Mouse (Mus musculus): Measurements from ENCODE around the gene Apol8. TPM values are rescaled to one million over a fixed set of nuclear protein-coding genes. Genes with fewer than 3 reads are reported as not detected.
"Not testable (repeated sequence)": the region's sequence is repeated elsewhere in the genome, so short reads cannot be mapped to it uniquely, and the experiment has no call there.

Apol8 gene
- polyA plus RNA-seq, 1 experiment from 2014 or later: 0.08 TPM

- not testable (repeated sequence) for H3K4me2 ChIP-seq (ENCODE audit: low read depth); H3K36me3 ChIP-seq (ENCODE audit: control insufficient read depth, insufficient read depth, low read length); H3K4me1 ChIP-seq (ENCODE audit: control insufficient read depth, insufficient read depth, low read length); H3K4me3 ChIP-seq (ENCODE audit: low read depth, low read length); H3K9me3 ChIP-seq (ENCODE audit: control insufficient read depth, low read length); H3K27ac ChIP-seq (ENCODE audit: low read depth, low read length); H3K9ac ChIP-seq (ENCODE audit: low read length); DNase-seq (ENCODE audit: low spot score); H3K27me3 ChIP-seq (ENCODE audit: control insufficient read depth, insufficient read depth, low read length); ATAC-seq (ENCODE audit: insufficient read depth, low FRiP score, low TSS enrichment)
- 82% methylated on average over 2 of the region's 6 CpGs for WGBS
Observed at GRCm38 (mm10) chr15:77718240-77718639, 38.6 kb downstream of the Apol8 start.

DNA sequence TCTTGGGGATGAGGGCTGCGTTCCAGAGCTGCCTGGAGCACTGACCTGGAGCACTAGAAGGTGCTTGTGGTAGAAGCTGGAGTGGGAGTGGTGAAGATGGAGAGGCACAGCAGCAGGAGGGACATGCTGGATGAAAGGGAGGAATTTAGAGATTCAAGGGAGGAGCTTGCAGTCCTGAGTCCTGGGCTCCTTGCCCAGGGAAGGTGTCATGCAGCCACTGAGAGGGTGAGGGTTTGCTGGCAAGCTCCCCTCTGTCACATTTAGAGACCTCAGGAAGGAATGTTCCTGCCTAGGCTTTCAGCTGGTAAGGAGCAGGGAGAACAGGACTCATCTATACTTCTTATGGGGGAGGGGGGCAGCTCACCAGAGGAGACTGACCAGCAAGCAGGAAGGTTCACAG is 47.9 kb downstream of the Apol8 start:
- not testable (repeated sequence) for H3K27ac ChIP-seq (ENCODE audit: low read depth, low read length); H3K4me1 ChIP-seq (ENCODE audit: control insufficient read depth, insufficient read depth, low read length); H3K4me3 ChIP-seq (ENCODE audit: low read depth, low read length); H3K9ac ChIP-seq (ENCODE audit: low read length); H3K4me2 ChIP-seq (ENCODE audit: low read depth); DNase-seq (ENCODE audit: low spot score); H3K36me3 ChIP-seq (ENCODE audit: control insufficient read depth, insufficient read depth, low read length); H3K27me3 ChIP-seq (ENCODE audit: control insufficient read depth, insufficient read depth, low read length); H3K9me3 ChIP-seq (ENCODE audit: control insufficient read depth, low read length); ATAC-seq (ENCODE audit: insufficient read depth, low FRiP score, low TSS enrichment)
- no CpG with 5 or more reads among the region's 1 CpGs for WGBS

- H3K4me3 ChIP-seq (ENCODE audit: low read depth, low read length); H3K9me3 ChIP-seq (ENCODE audit: control insufficient read depth, low read length); H3K4me1 ChIP-seq (ENCODE audit: control insufficient read depth, insufficient read depth, low read length): not testable (repeated sequence)
Observed at GRCm38 (mm10) chr15:77705306-77705705, 51.5 kb downstream of the Apol8 start.

GRCm38 (mm10) chr15:77698656-77699055 is 58.1 kb downstream of the Apol8 start, which contains the start of gene Apol7e:
Apol7e (plus strand) TSS chr15:77698857.
- not testable (repeated sequence) for H3K4me2 ChIP-seq (ENCODE audit: low read depth); H3K4me1 ChIP-seq (ENCODE audit: control insufficient read depth, insufficient read depth, low read length); H3K4me3 ChIP-seq (ENCODE audit: low read depth, low read length); H3K36me3 ChIP-seq (ENCODE audit: control insufficient read depth, insufficient read depth, low read length); DNase-seq (ENCODE audit: low spot score); H3K27ac ChIP-seq (ENCODE audit: low read depth, low read length); ATAC-seq (ENCODE audit: insufficient read depth, low FRiP score, low TSS enrichment); H3K27me3 ChIP-seq (ENCODE audit: control insufficient read depth, insufficient read depth, low read length); H3K9ac ChIP-seq (ENCODE audit: low read length); H3K9me3 ChIP-seq (ENCODE audit: control insufficient read depth, low read length)
- 89% methylated on average over 4 of the region's 4 CpGs for WGBS

More at GRCm38 (mm10) chr15:77705306-77705705, 51.5 kb downstream of the Apol8 start:
- not testable (repeated sequence) for H3K4me2 ChIP-seq (ENCODE audit: low read depth); H3K36me3 ChIP-seq (ENCODE audit: control insufficient read depth, insufficient read depth, low read length); DNase-seq (ENCODE audit: low spot score); H3K27me3 ChIP-seq (ENCODE audit: control insufficient read depth, insufficient read depth, low read length); H3K9ac ChIP-seq (ENCODE audit: low read length); ATAC-seq (ENCODE audit: insufficient read depth, low FRiP score, low TSS enrichment); H3K27ac ChIP-seq (ENCODE audit: low read depth, low read length)
- 88% methylated on average over 3 of the region's 3 CpGs for WGBS

Other genes with a start within 250 kb of the Apol8 start
- gene Apol11a, start 248.7 kb downstream of the Apol8 start, polyA plus RNA-seq (2014; fragmentation: Nextera tagmentation; extraction: Ambion mirVana): not detected in 2 replicates
- gene Apol7c, start 223.7 kb downstream of the Apol8 start, polyA plus RNA-seq (2014; fragmentation: Nextera tagmentation; extraction: Ambion mirVana): not detected in 2 replicates
- not detected in 2 replicates for gene 1700025B11Rik, start 195.1 kb downstream of the Apol8 start, polyA plus RNA-seq (2014; fragmentation: Nextera tagmentation; extraction: Ambion mirVana)
- not detected in 2 replicates for gene Apol10b, start 160.9 kb downstream of the Apol8 start, polyA plus RNA-seq (2014; fragmentation: Nextera tagmentation; extraction: Ambion mirVana)
- gene Gm36245, start 157.7 kb downstream of the Apol8 start, polyA plus RNA-seq (2014; fragmentation: Nextera tagmentation; extraction: Ambion mirVana): not detected in 2 replicates
- not detected in 2 replicates for gene Apol11b, start 113.7 kb downstream of the Apol8 start, polyA plus RNA-seq (2014; fragmentation: Nextera tagmentation; extraction: Ambion mirVana)
- not detected in 2 replicates for gene Apol7e, start 58.1 kb downstream of the Apol8 start, polyA plus RNA-seq (2014; fragmentation: Nextera tagmentation; extraction: Ambion mirVana)
- not detected in 2 replicates for gene Apol9b, start 28.0 kb downstream of the Apol8 start, polyA plus RNA-seq (2014; fragmentation: Nextera tagmentation; extraction: Ambion mirVana)
- 24.5 and 25.3 TPM in 2 replicates for gene Myh9, start 85.2 kb upstream of the Apol8 start, polyA plus RNA-seq (2014; fragmentation: Nextera tagmentation; extraction: Ambion mirVana)
- 262 and 277 TPM in 2 replicates for gene Txn2, start 172.0 kb upstream of the Apol8 start, polyA plus RNA-seq (2014; fragmentation: Nextera tagmentation; extraction: Ambion mirVana)
- gene Foxred2, start 199.7 kb upstream of the Apol8 start, polyA plus RNA-seq (2014; fragmentation: Nextera tagmentation; extraction: Ambion mirVana): 4.1 and 5.7 TPM in 2 replicates
- 233 and 243 TPM in 2 replicates for gene Eif3d, start 213.8 kb upstream of the Apol8 start, polyA plus RNA-seq (2014; fragmentation: Nextera tagmentation; extraction: Ambion mirVana)